Mouse (Mus musculus) Muller cell, postnatal 12 days (primary cell): ENCODE results near the gene Olfr92.

Source experiments
- DNase-seq: peaks from one replicate; pipeline ENCODE4 v3.0.0-alpha.2; 2015; ENCODE audit errors: inconsistent ontology term

Olfr92 gene

DNA sequence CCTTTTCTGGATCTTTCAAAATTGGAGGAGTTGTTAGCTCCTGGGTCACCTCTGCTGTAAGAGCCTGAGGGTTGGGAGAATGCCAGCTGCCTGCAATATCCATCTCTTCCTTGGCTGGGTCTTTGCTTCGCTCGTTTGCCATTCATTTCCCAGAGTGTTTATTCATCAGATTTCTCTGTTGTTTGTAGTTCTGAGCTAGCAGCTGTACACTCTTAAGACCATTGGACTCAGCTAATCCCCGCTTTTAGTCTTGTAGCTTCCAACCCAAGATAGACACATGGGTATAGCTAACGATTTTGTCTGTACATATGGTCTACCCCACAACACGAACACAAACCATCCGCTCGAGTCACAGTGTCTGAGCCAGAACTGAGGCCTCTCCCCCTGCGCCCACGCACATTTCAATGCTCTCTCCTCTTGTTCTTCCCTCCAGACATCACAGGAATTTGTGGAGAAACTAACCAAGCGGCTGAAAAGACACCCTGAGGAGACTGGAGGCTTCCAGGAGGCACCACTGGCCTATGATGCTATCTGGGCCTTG is 57.7 kb downstream of the Olfr92 start:
- DNase-seq, result peak; percentile 73

GRCm38 (mm10) chr17:37061435-37061834 is 58.5 kb downstream of the Olfr92 start:
- DNase-seq, result peak; percentile 85
